In the genomic region with DNA sequence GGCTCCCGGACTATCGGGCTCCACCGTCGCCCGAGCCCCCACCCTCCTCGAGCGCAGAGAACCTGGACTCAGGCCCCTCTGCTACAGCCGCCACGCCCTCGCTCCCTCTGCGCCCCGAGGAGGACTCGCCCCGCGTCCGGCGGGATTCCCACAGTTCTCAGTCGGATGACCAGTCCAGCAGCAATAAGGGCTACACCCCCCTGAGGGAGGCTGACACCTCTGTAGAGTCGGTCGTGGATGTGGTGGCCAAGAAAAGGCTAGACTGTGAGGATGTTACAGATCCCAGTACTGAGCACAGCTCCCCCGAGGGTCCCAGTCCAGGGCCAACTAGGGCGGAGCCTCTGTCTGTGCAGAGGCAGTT, we compare ENCODE assay signal across 10 mouse cellular contexts. TPM values are rescaled to one million over a fixed set of nuclear protein-coding genes. Genes with fewer than 3 reads are reported as not detected.
DNase-seq lines count a peak whose midpoint lies in the region; ATAC-seq lines count a peak whose summit lies in the region.
"Had no signal": no experiment of that assay in that cellular context is flagged by ENCODE, and none has a peak within 500 bp of the region (broad histone marks: within the 10 kb centered on the region; RNA-seq: fewer than 3 reads in every experiment).

No protein-coding gene starts in this region.

- H3K9ac ChIP-seq in heart, embryonic 11.5 days (ENCODE audit: low read depth, low read length) = peak overlapping the region; percentile 66
- peak overlapping the region; percentile 72 for H3K9ac ChIP-seq in hindbrain, embryonic 12.5 days
- peak overlapping the region; percentile 67 for H3K9ac ChIP-seq in midbrain, embryonic 11.5 days (ENCODE audit: low read length)

- peak overlapping the region; percentile 59 for H3K4me3 ChIP-seq in heart, embryonic 11.5 days (ENCODE audit: low read depth, low read length)
- peak overlapping the region; percentile 68 for H3K4me3 ChIP-seq in embryonic facial prominence, embryonic 10.5 days
- peak overlapping the region; percentile 53 for H3K4me3 ChIP-seq in hindbrain, embryonic 12.5 days
- H3K4me3 ChIP-seq in midbrain, embryonic 11.5 days (ENCODE audit: low read depth, low read length) = peak overlapping the region; percentile 52

- ATAC-seq in heart, embryonic 11.5 days (replicated peaks; ENCODE audit: insufficient number of reproducible peaks, low FRiP score, low TSS enrichment) = 0 out of 2 replicates have a peak, but pooled peaks have one; percentile 17
- peak; percentile 41 for ATAC-seq in hindbrain, embryonic 12.5 days (ENCODE audit: low FRiP score)
- ATAC-seq in midbrain, embryonic 11.5 days (ENCODE audit: low FRiP score) = peak; percentile 30; the same call in 1 of the 2 replicates
- ATAC-seq: CD4-positive, CD25-positive, alpha-beta regulatory T cell, adult 4 months had no signal

- no peak for DNase-seq in heart, adult 8-10 months (ENCODE audit: low spot score)
- no peak for DNase-seq in embryonic facial prominence, embryonic 10.5 days (ENCODE audit: low spot score)
- peak; percentile 96 for DNase-seq in midbrain, embryonic 11.5 days (ENCODE audit: low spot score, missing footprints)
- DNase-seq in ovary, postnatal 10 days (ENCODE audit: low spot score) = no peak
- no peak for DNase-seq in adipocyte (ENCODE audit: low spot score)
- no peak for DNase-seq in cerebellum, adult 18-20 months

- 2% methylated on average over 22 of the region's 22 CpGs for WGBS in heart, embryonic 11.5 days (ENCODE audit: insufficient replicate concordance)
- 3% methylated on average over 22 of the region's 22 CpGs for WGBS in embryonic facial prominence, embryonic 10.5 days
- WGBS in hindbrain, embryonic 12.5 days = 2% methylated on average over 22 of the region's 22 CpGs
- 3% methylated on average over 21 of the region's 22 CpGs for WGBS in midbrain, embryonic 11.5 days

- H3K27me3 ChIP-seq in heart, embryonic 11.5 days (ENCODE audit: control insufficient read depth, insufficient read depth, low read length) = peaks cover 48% of the 10 kb centered on the region
- H3K27me3 ChIP-seq in embryonic facial prominence, embryonic 10.5 days (replicated peaks; ENCODE audit: low read depth, poor library complexity, severe bottlenecking) = peaks cover 73% of the 10 kb centered on the region
- H3K27me3 ChIP-seq in hindbrain, embryonic 12.5 days = peaks cover 39% of the 10 kb centered on the region
- H3K27me3 ChIP-seq in midbrain, embryonic 11.5 days (ENCODE audit: control insufficient read depth, insufficient read depth, low read length) = peaks cover 31% of the 10 kb centered on the region

- H3K9me3 ChIP-seq in heart, embryonic 11.5 days (replicated peaks; ENCODE audit: control insufficient read depth, low read length) = no peaks in the 10 kb centered on the region
- no peaks in the 10 kb centered on the region for H3K9me3 ChIP-seq in embryonic facial prominence, embryonic 10.5 days
- no peaks in the 10 kb centered on the region for H3K9me3 ChIP-seq in hindbrain, embryonic 12.5 days (replicated peaks)
- H3K9me3 ChIP-seq in midbrain, embryonic 11.5 days (ENCODE audit: control insufficient read depth, low read length) = no peaks in the 10 kb centered on the region

- peak overlapping the region; percentile 99 for H3K4me2 ChIP-seq in heart, embryonic 11.5 days
- peak overlapping the region; percentile 95 for H3K4me2 ChIP-seq in hindbrain, embryonic 12.5 days (replicated peaks)
- peak overlapping the region; percentile 92 for H3K4me2 ChIP-seq in midbrain, embryonic 11.5 days

- no peak overlapping the region for H3K27ac ChIP-seq in heart, embryonic 11.5 days (ENCODE audit: low read depth, low read length)
- 0 out of 2 replicates have a peak overlapping the region, but pooled peaks have one; percentile 7 for H3K27ac ChIP-seq in embryonic facial prominence, embryonic 10.5 days (replicated peaks)
- H3K27ac ChIP-seq in hindbrain, embryonic 12.5 days = no peak overlapping the region
- no peak overlapping the region for H3K27ac ChIP-seq in midbrain, embryonic 11.5 days (ENCODE audit: low read depth, low read length)

- peaks cover 12% of the 10 kb centered on the region for H3K4me1 ChIP-seq in heart, embryonic 11.5 days (ENCODE audit: control insufficient read depth, insufficient read depth, low read length)
- H3K4me1 ChIP-seq in embryonic facial prominence, embryonic 10.5 days = peaks cover 39% of the 10 kb centered on the region
- peaks cover 19% of the 10 kb centered on the region for H3K4me1 ChIP-seq in hindbrain, embryonic 12.5 days
- H3K4me1 ChIP-seq in midbrain, embryonic 11.5 days (ENCODE audit: control insufficient read depth, insufficient read depth, low read length) = peaks cover 13% of the 10 kb centered on the region

- no peaks in the 10 kb centered on the region for H3K36me3 ChIP-seq in heart, embryonic 11.5 days (ENCODE audit: control insufficient read depth, insufficient read depth, low read length)
- H3K36me3 ChIP-seq in embryonic facial prominence, embryonic 10.5 days (replicated peaks) = no peaks in the 10 kb centered on the region
- H3K36me3 ChIP-seq in hindbrain, embryonic 12.5 days = no peaks in the 10 kb centered on the region
- H3K36me3 ChIP-seq in midbrain, embryonic 11.5 days (ENCODE audit: control insufficient read depth, insufficient read depth, low read length) = no peaks in the 10 kb centered on the region

RNA-seq across cellular contexts. Expression of a gene that starts 15.4 kb away (rescaled TPM):
- polyA plus RNA-seq in heart, embryonic 11.5 days (2014; fragmentation: Nextera tagmentation; extraction: Ambion mirVana) = 0.08 and 0.14 TPM in 2 replicates
- under 1 TPM in 3 of 4 experiments, not detected in 1; 0.08 to 0.13 (median 0.09) TPM for total RNA-seq in heart, adult 8-10 months (2022)
- 1.5 and 1.6 TPM in 2 replicates for polyA plus RNA-seq in embryonic facial prominence, embryonic 10.5 days (2016; fragmentation: Nextera tagmentation; extraction: Ambion mirVana)
- polyA plus RNA-seq in hindbrain, embryonic 12.5 days (2016; fragmentation: Nextera tagmentation; extraction: Ambion mirVana) = 3.5 TPM in 2 replicates
- 1.4 and 2.8 TPM in 2 replicates for polyA plus RNA-seq in midbrain, embryonic 11.5 days (2014; fragmentation: Nextera tagmentation; extraction: Ambion mirVana)
- total RNA-seq: hematopoietic stem cell, adult 5-6 weeks had no signal
- polyA plus RNA-seq: CD4-positive, CD25-positive, alpha-beta regulatory T cell, adult 4 months had no signal
